Mouse (Mus musculus) testis, postnatal 14 days (tissue): ENCODE results near the gene Igf2bp3.

Experiments
- DNase-seq: peaks from one replicate; pipeline ENCODE4 v3.0.0; 2021; ENCODE audit warnings: low spot score

Gene Igf2bp3

DNA sequence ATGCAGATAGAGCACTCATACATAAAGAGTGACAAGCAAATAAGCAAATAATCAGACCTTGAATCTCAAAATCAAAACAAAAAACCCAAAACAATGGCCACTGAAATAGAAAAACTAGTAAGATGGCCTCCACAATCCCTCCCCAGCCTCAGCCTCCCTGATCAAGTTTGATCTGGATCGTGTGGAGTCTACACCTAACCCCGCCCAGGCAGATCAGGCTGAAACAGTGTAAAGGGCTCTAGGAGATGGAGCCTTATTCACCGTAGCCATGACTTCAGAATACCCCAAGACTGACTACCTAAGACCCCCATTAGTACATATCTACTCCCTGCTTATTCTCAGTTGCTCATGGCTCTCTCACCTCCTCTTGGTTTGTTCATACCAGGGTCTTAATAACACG is 41.1 kb downstream of the Igf2bp3 start:
- DNase-seq = no peak

DNA sequence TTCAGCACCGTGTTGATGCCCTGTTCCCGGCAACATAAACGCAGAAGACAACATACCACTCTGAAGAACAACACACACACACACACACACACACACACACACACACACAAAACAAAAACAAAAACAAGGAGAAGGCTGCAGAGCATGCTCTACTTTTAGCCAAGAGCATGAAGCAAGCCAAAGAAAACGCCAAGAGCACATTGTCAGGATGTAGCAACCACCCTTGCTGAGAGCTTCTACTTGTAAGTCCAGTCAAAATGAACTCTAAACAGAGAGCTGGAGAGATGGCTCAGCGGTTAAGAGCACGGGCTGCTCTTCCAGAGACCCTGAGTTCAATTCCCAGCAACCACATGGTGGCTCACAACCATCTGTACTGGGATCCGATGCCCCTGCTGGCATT is 41.5 kb downstream of the Igf2bp3 start:
- DNase-seq = no peak

- DNase-seq = no peak
These were observed 43.5 kb downstream of the Igf2bp3 start for GRCm38 (mm10) chr6:49171216-49171615.

DNA sequence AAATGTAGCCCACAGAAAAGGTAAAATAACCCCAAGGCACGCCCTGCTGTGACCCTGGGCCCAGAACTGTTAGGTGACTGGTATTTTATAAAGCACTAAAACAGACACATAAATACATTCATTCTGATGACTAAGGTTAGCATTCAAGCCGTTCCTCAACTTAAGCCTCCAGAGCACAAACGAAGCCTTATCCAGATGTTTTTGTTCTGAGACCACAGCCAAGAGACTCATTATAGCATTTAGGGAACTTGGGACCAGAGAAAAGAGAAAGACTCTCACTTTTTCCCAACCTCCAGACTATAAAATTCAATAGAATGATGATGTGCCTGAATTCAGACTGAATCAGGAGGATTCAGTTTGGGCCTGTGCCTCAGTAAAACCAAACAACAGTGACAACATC is 46.1 kb downstream of the Igf2bp3 start:
- no peak for DNase-seq

- DNase-seq = no peak
These were observed 47.4 kb downstream of the Igf2bp3 start for GRCm38 (mm10) chr6:49167406-49167805.

DNA sequence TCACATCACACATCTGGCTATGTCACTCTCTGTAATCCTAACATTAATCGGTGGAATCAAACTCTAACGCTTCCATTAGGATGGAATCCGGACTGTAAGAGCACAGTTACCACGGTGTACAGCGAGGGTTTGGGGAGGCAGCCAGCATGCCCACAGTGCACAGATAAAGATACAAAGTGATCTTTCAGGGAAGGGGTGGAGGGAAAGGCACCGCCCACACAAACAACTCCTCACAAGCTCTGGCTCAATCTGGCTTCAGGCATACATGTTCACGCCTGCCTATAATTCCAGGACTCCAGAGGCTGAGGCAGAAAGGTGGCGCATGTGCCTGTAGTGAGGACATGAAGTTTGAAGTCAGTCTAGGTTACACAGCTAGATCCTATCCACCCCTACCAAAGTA is 48.4 kb downstream of the Igf2bp3 start:
- DNase-seq = peak; percentile 54

GRCm38 (mm10) chr6:49165855-49166254 is 48.9 kb downstream of the Igf2bp3 start:
- DNase-seq = no peak

GRCm38 (mm10) chr6:49165101-49165500 is 49.7 kb downstream of the Igf2bp3 start:
- DNase-seq = peak; percentile 57

DNA sequence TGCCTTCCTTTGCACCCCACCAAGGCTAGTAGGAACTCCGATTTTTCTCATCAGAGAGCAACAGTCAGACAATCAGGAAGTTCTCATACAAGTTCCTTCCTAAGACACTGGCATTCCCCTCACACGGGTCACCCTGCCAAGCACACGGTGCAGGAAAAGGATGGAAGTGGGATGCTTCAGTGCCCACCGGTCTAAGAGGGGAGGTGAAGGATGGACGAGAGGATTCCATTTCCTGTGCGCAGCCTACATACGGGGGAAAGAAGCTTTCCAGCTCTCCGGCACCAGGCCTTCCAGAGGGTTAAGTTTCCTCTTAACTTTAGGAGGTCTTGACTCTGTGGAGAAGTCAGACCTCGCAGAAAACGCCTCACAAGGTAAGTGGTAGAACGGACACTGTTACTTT is 50.1 kb downstream of the Igf2bp3 start:
- DNase-seq = no peak

GRCm38 (mm10) chr6:49159971-49160370 is 54.8 kb downstream of the Igf2bp3 start:
- no peak for DNase-seq

GRCm38 (mm10) chr6:49156826-49157175 is 58.0 kb downstream of the Igf2bp3 start:
- no peak for DNase-seq

DNA sequence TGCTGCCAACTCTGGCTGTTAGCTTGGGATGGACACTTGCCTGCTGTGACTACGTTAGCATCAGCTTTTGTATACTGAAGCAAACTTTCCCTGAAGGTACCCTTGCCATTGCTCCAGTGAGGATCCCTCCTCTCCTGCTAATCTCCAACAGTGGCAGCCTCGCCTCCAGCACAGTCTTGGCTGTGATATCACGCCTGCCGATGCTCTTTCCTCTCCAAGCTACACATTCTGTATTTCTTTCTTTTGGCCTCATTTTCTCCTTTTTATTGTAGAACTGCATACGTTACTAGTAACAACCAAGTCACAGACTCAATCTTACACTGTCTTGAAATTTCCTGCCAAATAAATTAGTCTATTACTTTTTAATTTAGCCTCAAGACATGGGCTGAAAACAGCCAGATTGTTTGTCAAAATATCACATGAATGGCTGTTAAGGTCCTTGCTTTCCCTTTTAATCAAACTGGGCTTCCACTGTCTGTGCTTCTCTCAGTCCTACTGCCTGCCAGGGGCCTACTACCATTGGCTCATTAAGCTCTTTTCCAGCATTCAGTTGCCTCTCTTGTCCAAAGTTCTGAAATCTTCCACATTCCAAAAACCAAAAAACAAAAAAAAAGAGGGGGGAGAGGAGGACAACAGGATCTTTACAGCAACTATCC is 58.5 kb downstream of the Igf2bp3 start:
- DNase-seq = no peak

DNA sequence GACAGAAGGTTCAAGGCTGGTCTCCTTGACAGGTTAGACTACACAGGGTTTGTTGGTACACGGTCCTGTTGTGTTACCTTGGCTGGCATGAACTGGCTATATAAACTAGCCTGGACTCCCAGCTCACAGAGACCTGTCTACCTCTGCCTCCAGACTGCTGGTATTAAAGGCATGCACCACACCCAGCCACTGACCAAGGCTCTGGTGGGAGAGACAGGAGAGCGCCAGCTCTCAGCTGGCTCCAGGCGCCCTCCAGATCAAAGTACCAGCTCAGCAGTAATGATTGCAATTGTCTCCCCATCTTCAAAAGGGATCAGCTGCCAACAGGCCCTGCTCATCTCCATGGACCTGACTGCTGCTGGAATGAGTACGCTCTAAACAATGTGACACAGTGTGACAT is 63.3 kb downstream of the Igf2bp3 start:
- DNase-seq = no peak

GRCm38 (mm10) chr6:49150349-49151229 is 64.2 kb downstream of the Igf2bp3 start:
- DNase-seq = no peak

DNA sequence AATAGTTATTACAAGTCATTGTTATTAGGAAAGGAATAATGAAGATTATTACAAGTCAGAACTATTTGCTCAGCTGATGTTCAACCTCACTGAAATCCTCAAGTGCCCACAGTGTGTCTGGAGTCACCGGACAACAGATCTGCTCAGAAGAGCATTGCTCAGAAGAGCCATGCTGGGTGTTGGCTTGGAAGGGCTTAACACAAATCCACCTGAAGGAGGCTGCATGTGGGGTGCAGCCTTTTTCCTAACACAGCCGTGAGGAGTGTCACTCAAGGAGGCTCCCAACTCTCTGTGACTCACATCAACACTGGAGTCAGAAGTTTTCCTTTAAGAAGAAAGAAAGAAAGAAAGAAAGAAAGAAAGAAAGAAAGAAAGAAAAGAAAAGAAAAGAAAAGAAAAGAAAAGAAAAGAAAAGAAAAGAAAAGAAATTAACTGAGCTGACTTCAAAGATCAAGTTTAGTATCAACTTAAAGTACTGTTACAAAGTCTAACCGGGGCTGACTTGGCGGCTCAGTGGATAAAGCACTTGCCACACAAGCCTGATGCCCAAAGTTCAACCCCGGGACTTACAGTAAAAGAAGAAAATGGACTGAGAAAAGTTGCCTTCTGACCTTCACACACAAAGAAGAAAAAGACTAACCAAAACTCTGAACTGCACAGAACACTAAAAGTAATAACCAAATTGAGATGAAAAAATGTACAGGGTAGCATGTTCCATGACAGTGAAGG is 65.4 kb downstream of the Igf2bp3 start:
- DNase-seq = no peak

GRCm38 (mm10) chr6:49148781-49149180 is 66.0 kb downstream of the Igf2bp3 start:
- no peak for DNase-seq

DNA sequence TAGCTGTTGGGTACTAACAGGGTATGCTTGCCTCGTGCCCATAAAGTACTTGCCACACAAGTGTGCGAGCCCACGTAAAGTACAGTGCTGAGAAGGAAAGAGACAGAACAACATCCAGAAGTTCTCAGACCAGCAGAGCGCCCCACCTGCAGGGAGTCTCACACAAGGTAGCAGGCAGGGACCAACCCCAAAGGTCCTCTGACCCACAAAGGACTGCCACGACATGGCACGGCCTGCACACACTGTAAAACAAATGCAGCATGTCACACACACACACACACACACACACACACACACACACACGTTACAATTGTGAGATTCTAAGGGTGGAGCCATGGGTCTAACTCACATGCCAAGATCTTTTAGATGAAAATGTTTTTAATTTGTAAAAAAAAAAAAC is 66.4 kb downstream of the Igf2bp3 start:
- no peak for DNase-seq

- no peak for DNase-seq
These were observed 68.3 kb downstream of the Igf2bp3 start for GRCm38 (mm10) chr6:49146461-49146860.

GRCm38 (mm10) chr6:49142428-49142827 is 72.3 kb downstream of the Igf2bp3 start:
- DNase-seq = no peak

- DNase-seq = no peak
These were observed 73.6 kb downstream of the Igf2bp3 start for GRCm38 (mm10) chr6:49141125-49141524.

- no peak for DNase-seq
These were observed 76.4 kb downstream of the Igf2bp3 start for GRCm38 (mm10) chr6:49138159-49139051.

DNA sequence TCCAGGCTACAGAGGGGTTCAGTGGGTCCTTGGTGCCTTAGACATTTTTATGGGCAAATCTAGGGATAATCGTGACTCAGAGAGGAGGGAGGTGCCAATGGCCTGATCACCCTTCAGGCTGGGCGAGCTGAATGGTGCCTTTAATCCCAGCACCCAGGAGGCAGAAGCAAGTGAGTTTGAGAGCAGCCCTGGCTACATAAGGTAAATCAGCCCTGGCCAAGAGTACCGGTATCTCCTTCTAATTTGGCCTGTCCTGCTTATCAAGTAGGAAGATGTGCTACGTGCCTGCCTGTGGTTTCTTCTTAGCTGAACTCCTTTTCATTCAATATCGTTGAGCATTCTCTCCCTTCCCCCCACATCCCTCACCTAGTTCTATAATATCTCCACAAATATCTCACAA is 78.0 kb downstream of the Igf2bp3 start:
- no peak for DNase-seq
